Mouse (Mus musculus) liver, postnatal 0 days (tissue): Measurements from ENCODE around the gene Fam196b. TPM values are rescaled to one million over a fixed set of nuclear protein-coding genes. Genes with fewer than 3 reads are reported as not detected.
A peak's percentile ranks its signal among the peaks of the same experiment; 100 is the strongest.

Experiments
- ATAC-seq: fragments of 200-750 bp; cut with Nextera tagmentation; 2 replicates; pipeline ENCODE4 v1.8.0; 2017; ENCODE audit warnings: mild to moderate bottlenecking, moderate library complexity
- DNase-seq: peaks from one replicate; pipeline ENCODE4 v3.0.0-alpha.2; 2016
- H3K27ac ChIP-seq: fragments of 300-500 bp; sonication (generic); 2 replicates; pipeline ENCODE4 v1.5.1; 2014; ENCODE audit warnings: antibody characterized with exemption, moderate library complexity, mild to moderate bottlenecking, low read depth
- H3K27me3 ChIP-seq: fragments of 300-500 bp; sonication (generic); 2 replicates; pipeline ENCODE4 v1.6.1; 2014; ENCODE audit warnings: low read length, control low read depth, mixed read lengths; ENCODE audit not compliant: insufficient read depth
- H3K36me3 ChIP-seq: fragments of 300-500 bp; sonication (generic); replicated peaks from 2 replicates; pipeline ENCODE4 v1.6.1; 2014; ENCODE audit warnings: mild to moderate bottlenecking, control low read depth, low read length, moderate library complexity, mixed read lengths; ENCODE audit not compliant: insufficient read depth
- H3K4me1 ChIP-seq: fragments of 300-500 bp; sonication (generic); 2 replicates; pipeline ENCODE4 v1.6.1; 2014; ENCODE audit warnings: antibody characterized with exemption, mild to moderate bottlenecking, control low read depth; ENCODE audit not compliant: insufficient read depth
- H3K4me2 ChIP-seq: fragments of 300-500 bp; sonication (generic); 2 replicates; pipeline ENCODE4 v1.6.1; 2014; ENCODE audit warnings: low read depth, mild to moderate bottlenecking, low read length, moderate library complexity, mixed read lengths
- H3K4me3 ChIP-seq: fragments of 300-500 bp; sonication (generic); 2 replicates; pipeline ENCODE4 v1.5.1; 2014; ENCODE audit warnings: low read depth, low read length
- H3K9ac ChIP-seq: fragments of 300-500 bp; sonication (generic); replicated peaks from 2 replicates; pipeline ENCODE4 v1.6.1; 2014; ENCODE audit warnings: mild to moderate bottlenecking, moderate library complexity
- H3K9me3 ChIP-seq: fragments of 300-500 bp; sonication (generic); 2 replicates; pipeline ENCODE4 v1.6.1; 2016; ENCODE audit warnings: mild to moderate bottlenecking, control low read depth, low read length, mixed read lengths
- CTCF ChIP-seq: sonication (generic); IDR thresholded peaks from 2 replicates; pipeline ENCODE4 v1.5.1; 2016; ENCODE audit warnings: antibody characterized with exemption, low read depth
- EP300 ChIP-seq: IDR thresholded peaks from 2 replicates; pipeline ENCODE4 v1.6.1; 2016; ENCODE audit warnings: antibody characterized with exemption, low read depth, mild to moderate bottlenecking
- WGBS: fragments of 180-500 bp; shearing (Covaris S2); extraction: QIAGEN DNeasy Blood & Tissue Kit; methylation state at CpG from one replicate; pipeline ENCODE4 v1.1.7; 2014; ENCODE audit not compliant: insufficient replicate concordance; 5-methylcytosine and 5-hydroxymethylcytosine counted together
- polyA plus RNA-seq: library from polyadenylated mRNA; unstranded; fragments of >200 nt; fragmentation: Nextera tagmentation; extraction: Ambion mirVana; gene quantifications from 2 replicates; pipeline ENCODE4 v1.2.1, GENCODE M21; 2015

Gene Fam196b
- polyA plus RNA-seq, 1 experiment from 2014 or later = 0.11 TPM

DNA sequence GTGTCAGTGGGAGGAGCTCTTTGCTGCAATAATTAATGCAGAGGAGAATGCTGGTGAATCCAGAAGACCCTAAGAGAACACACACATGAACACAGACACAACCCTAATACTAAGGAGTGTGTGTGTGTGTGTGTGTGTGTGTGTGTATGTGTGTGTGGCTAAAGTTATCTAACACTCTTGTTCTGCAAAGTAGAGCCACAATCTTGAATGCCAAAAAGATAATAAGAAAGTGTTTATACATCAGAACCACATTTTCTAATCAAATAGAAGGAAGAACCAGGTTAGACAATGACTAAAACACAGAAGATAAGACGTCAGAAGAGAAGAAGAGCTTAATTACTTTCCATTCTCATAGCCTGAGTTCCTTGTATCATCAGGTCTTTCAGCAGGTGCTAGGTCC, 60.9 kb downstream of the Fam196b start:
- no peak overlapping the region for H3K27ac ChIP-seq

DNA sequence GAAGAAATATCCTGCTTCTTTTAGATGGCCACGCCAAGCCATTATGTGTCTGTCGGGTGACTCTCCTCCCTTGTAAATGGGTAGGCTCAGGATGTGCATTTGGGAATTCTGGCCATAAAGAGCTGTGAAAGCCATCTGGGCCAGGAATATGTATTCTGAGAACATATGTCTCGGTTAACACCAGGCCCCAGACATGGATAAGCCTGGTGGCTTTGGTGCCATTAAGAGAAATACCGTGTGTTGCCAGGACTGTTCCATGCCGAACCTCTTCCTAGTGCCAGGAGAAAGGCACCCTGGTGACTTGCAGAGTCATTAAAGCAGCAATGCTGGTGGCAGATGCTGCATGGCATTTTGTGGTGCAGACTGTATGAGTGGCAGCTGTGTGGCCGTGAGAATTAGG, 63.0 kb downstream of the Fam196b start:
- WGBS = 79% methylated on average over 6 of the region's 6 CpGs

More for the DNA sequence above, 60.9 kb downstream of the Fam196b start:
- no peak for ATAC-seq
- H3K4me2 ChIP-seq = no peak overlapping the region
- H3K36me3 ChIP-seq = no peaks in the 10 kb centered on the region
- H3K27me3 ChIP-seq = no peaks in the 10 kb centered on the region
- TF ChIP-seq EP300 (no peak), CTCF (no peak)
- H3K9ac ChIP-seq = no peak overlapping the region
- 56% methylated on average over 1 of the region's 1 CpGs for WGBS
- no peaks in the 10 kb centered on the region for H3K4me1 ChIP-seq
- no peak for DNase-seq
- H3K9me3 ChIP-seq = no peaks in the 10 kb centered on the region
- H3K4me3 ChIP-seq = no peak overlapping the region

DNA sequence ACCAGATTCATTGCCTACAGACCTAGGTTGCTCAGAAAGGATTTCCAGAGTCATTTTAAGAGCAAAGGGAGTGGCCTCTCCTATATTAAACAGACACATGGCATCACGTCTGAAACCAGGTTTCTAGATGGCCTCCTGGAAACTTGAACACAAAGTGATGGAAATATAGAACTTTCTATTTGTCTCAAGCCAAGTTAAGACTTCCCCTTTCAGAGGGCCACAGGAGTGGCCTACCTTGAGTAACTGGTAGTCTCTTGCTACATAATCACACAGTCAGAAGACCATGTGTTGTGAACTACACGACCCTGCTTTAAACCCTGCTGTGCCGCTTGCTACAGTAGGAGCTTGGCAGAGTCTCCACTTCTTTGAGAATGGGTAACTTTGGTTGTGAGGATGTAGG, 68.9 kb downstream of the Fam196b start:
- Histone ChIP-seq H3K9ac (no peak overlapping the region), H3K27ac (no peak overlapping the region), H3K4me1 (no peaks in the 10 kb centered on the region), H3K4me2 (no peak overlapping the region), H3K27me3 (no peaks in the 10 kb centered on the region), H3K36me3 (no peaks in the 10 kb centered on the region), H3K9me3 (no peaks in the 10 kb centered on the region), H3K4me3 (no peak overlapping the region)
- TF ChIP-seq EP300 = no peak
- TF ChIP-seq CTCF = no peak
- ATAC-seq (no peak), DNase-seq (no peak)
- WGBS = 68% methylated on average over 3 of the region's 3 CpGs

More for the DNA sequence above, 63.0 kb downstream of the Fam196b start:
- H3K4me1 ChIP-seq = no peaks in the 10 kb centered on the region
- no peaks in the 10 kb centered on the region for H3K27me3 ChIP-seq
- H3K36me3 ChIP-seq = no peaks in the 10 kb centered on the region
- ATAC-seq = no peak
- H3K27ac ChIP-seq = no peak overlapping the region
- no peak for DNase-seq
- no peak overlapping the region for H3K9ac ChIP-seq
- no peak overlapping the region for H3K4me2 ChIP-seq
- TF ChIP-seq EP300 (no peak), CTCF (no peak)
- H3K9me3 ChIP-seq = no peaks in the 10 kb centered on the region
- no peak overlapping the region for H3K4me3 ChIP-seq

- Histone ChIP-seq H3K9ac (no peak overlapping the region), H3K27me3 (no peaks in the 10 kb centered on the region)
- ATAC-seq = no peak
Measured at GRCm38 (mm10) chr11:34384178-34384577, 69.6 kb downstream of the Fam196b start.

GRCm38 (mm10) chr11:34385001-34385688, 70.5 kb downstream of the Fam196b start:
- Histone ChIP-seq H3K9ac (no peak overlapping the region), H3K4me1 (no peaks in the 10 kb centered on the region), H3K4me3 (no peak overlapping the region), H3K36me3 (no peaks in the 10 kb centered on the region), H3K9me3 (no peaks in the 10 kb centered on the region), H3K27me3 (no peaks in the 10 kb centered on the region), H3K4me2 (no peak overlapping the region), H3K27ac (no peak overlapping the region)
- no peak for ATAC-seq
- TF ChIP-seq EP300 (no peak), CTCF (no peak)
- 55% methylated on average over 1 of the region's 1 CpGs for WGBS
- DNase-seq = no peak

More at GRCm38 (mm10) chr11:34384178-34384577, 69.6 kb downstream of the Fam196b start:
- no peaks in the 10 kb centered on the region for H3K36me3 ChIP-seq
- H3K4me1 ChIP-seq = no peaks in the 10 kb centered on the region
- no peak overlapping the region for H3K4me3 ChIP-seq
- no peak overlapping the region for H3K27ac ChIP-seq
- H3K9me3 ChIP-seq = no peaks in the 10 kb centered on the region
- TF ChIP-seq CTCF = no peak
- TF ChIP-seq EP300 = no peak
- no peak for DNase-seq
- WGBS = 35% methylated on average over 4 of the region's 4 CpGs
- no peak overlapping the region for H3K4me2 ChIP-seq

DNA sequence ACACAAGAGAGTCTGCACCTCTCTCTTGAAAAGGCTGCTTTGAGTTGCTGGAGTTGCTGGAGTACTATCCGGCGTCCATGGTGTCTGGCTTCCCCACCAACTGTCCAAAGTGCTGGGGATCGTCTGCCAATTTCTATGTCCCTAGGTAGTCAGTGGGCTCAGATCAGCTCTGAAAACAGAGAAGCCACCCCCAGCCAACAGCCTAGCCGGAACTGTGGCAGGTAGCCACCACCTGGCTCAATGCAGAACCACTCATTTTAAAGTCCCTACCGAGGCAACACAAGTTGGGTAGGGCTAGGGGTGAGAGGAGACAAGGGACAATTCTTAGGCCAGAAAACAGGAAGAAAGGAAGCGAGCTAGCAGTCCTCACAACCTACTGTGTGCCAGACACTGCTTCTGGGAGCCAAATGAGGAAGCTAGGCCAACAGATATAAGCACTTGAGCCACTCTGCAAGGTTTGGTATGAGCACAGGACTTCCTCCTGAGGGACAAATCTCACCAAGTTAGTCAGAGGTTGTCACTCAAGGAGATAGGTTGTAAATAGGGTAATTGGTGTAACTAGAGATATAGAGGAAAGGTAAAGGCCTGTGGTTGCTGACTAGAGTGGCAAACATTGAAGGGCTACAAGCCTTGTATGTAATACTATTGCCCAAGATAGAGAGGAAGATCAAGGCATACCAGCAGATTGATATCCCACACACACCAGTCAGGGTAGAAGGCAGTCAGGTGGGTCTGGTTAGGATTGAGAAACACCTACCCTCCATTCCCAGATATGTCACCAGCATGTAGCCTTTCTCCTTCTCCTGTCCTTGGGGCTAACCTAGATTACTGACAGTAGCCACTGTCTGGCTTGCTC, 74.9 kb downstream of the Fam196b start:
- H3K4me2 ChIP-seq = no peak overlapping the region
- H3K27me3 ChIP-seq = no peaks in the 10 kb centered on the region
- no peak overlapping the region for H3K9ac ChIP-seq
- H3K9me3 ChIP-seq = no peaks in the 10 kb centered on the region
- H3K36me3 ChIP-seq = no peaks in the 10 kb centered on the region
- no peak overlapping the region for H3K4me3 ChIP-seq
- no peak for TF ChIP-seq CTCF
- WGBS = 60% methylated on average over 6 of the region's 6 CpGs
- H3K27ac ChIP-seq = no peak overlapping the region
- 0 out of 2 replicates have a peak, but pooled peaks have one; percentile 15 for ATAC-seq
- DNase-seq = peak; percentile 14
- no peaks in the 10 kb centered on the region for H3K4me1 ChIP-seq
